Mouse (Mus musculus): Measurements from ENCODE around the gene Arglu1. TPM values are rescaled to one million over a fixed set of nuclear protein-coding genes. Genes with fewer than 3 reads are reported as not detected.
A peak's percentile ranks its signal among the peaks of the same experiment; 100 is the strongest.

Arglu1 gene
- polyA plus RNA-seq (2015; fragmentation: Nextera tagmentation; extraction: Ambion mirVana), result 158 and 183 TPM in 2 replicates

DNA sequence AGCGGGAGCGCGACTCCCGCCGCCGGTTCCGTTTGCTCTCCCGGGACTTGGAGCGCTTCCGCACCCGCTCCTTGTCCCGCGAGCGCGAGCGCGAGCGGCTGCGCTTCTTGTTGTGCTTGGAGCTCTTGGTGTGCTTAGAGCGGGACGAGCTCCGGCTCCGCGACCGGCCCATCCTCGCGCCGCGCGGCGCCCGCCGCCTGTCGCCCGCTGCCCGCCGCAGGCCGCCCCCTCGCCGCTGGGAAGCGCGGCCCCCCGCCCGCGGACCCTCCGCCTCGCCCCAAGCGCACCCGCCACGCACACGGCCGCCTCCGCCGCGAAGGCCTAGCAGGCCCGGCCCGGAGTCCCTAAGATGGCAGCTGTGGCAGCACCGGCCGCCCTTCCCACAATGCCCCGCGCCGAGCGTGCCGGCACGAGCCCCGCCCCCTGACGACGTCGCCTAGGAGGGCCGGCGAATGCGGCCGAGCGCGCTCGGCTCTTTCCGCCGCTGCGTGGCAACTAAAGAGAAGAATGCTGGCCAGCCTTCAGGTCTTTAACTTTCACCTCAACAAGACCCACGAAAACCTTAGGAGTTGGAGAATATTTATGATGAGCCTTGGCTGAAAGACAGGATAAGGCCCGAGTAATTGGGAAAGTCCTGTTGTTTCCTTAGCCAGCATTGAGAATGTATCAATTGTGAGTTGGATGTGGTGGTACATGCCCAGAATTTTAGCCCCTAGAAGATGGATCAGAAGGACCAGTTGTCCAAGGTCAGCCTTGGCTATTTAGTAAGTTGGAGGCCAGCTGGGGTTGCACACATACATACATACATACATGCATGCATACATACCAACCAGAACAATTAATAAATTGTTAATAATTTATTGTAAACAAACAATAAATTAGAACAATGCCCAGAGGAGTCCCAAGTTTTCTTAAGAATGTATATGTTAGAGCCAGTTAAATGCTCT, at the start of gene Arglu1:
Gene Arglu1, minus strand, starts transcription at position 376 of the 947 bp plus-strand sequence.
- Histone ChIP-seq H3K4me3 (peak within 1 kb of the TSS; percentile 87), H3K36me3 (replicated peaks) (no peaks in the 10 kb centered on the region), H3K27me3 (replicated peaks) (no peaks in the 10 kb centered on the region), H3K9ac (peak within 1 kb of the TSS; percentile 99), H3K9me3 (no peaks in the 10 kb centered on the region), H3K4me1 (peaks cover 41% of the 10 kb centered on the region), H3K4me2 (peak within 1 kb of the TSS; percentile 66), H3K27ac (peak within 1 kb of the TSS; percentile 97)
- peak; percentile 97 for ATAC-seq (replicated peaks)
- under 1% methylated on average over 70 of the region's 81 CpGs for WGBS

DNA sequence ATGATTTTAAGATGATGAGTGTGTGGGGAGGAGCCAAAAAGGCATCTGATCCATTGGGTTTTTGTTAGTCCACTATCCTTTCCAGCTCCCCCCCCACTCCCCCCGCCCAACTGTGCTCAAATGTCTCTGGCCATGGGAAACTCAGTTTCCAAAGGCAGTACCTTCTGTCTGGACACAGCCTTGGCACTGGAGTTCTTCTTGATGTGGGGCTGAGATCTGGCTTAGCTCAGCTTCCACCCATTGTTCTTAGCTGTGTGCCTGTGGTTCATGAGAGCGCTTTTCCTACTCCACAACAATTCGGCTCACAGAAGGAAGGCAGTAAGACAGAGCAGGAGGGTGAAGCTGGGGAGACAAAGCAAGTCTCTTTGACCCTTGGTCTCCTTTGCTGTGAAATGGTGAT, 47.0 kb upstream of the Arglu1 start:
- Histone ChIP-seq H3K36me3 (replicated peaks) (no peaks in the 10 kb centered on the region), H3K27me3 (replicated peaks) (no peaks in the 10 kb centered on the region), H3K9ac (no peak overlapping the region), H3K9me3 (no peaks in the 10 kb centered on the region), H3K4me1 (no peaks in the 10 kb centered on the region), H3K4me3 (no peak overlapping the region), H3K4me2 (no peak overlapping the region), H3K27ac (no peak overlapping the region)
- ATAC-seq (replicated peaks), result no peak
- 63% methylated on average over 3 of the region's 3 CpGs for WGBS

DNA sequence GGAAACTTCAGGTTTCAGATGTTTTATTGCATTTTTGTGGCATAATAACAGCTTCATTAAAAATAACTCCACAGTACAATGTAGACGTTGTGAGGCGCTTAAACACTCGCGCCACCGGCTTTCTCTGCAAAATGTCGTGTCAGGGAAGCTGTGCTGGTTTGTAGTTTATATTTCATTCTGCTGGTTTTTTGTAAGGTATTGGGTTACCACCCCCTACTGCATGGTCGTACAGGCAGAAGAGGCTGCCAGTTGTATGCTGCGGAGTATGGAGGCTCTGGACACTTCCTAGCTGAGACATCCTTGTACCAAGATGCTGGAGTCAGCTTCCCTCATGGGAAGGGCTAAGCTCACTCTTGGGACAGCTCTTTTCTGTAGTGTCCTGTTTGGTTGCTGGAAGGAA, 46.5 kb upstream of the Arglu1 start:
- H3K9ac ChIP-seq, result no peak overlapping the region
- no peaks in the 10 kb centered on the region for H3K36me3 ChIP-seq (replicated peaks)
- no peak overlapping the region for H3K27ac ChIP-seq
- no peak overlapping the region for H3K4me2 ChIP-seq
- H3K4me1 ChIP-seq, result no peaks in the 10 kb centered on the region
- 84% methylated on average over 8 of the region's 8 CpGs for WGBS
- no peaks in the 10 kb centered on the region for H3K27me3 ChIP-seq (replicated peaks)
- no peaks in the 10 kb centered on the region for H3K9me3 ChIP-seq
- no peak overlapping the region for H3K4me3 ChIP-seq
- ATAC-seq (replicated peaks), result no peak

DNA sequence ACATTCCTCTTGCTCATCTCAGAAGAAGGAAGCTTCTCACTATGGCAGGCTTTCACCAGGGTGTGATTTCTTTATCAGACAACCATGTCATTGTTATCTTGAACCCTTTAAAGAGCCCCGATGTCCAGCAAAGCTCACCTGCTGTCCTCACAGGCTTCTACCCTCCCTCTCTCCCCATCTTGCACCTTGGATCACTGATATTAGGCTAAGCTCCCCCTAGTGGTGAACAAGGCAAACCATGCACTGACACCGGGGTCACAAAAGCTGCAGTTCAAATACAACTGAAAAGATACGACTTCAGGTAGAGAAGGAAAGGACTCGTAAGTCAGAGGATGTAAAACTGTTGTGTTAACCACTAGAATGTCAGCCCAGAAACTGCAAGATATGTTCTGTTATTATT, 43.5 kb upstream of the Arglu1 start:
- no peaks in the 10 kb centered on the region for H3K4me1 ChIP-seq
- no peaks in the 10 kb centered on the region for H3K36me3 ChIP-seq (replicated peaks)
- ATAC-seq (replicated peaks), result no peak
- no peak overlapping the region for H3K27ac ChIP-seq
- H3K27me3 ChIP-seq (replicated peaks), result no peaks in the 10 kb centered on the region
- no peak overlapping the region for H3K4me2 ChIP-seq
- no peaks in the 10 kb centered on the region for H3K9me3 ChIP-seq
- no peak overlapping the region for H3K4me3 ChIP-seq
- WGBS, result 38% methylated on average over 4 of the region's 4 CpGs
- no peak overlapping the region for H3K9ac ChIP-seq

DNA sequence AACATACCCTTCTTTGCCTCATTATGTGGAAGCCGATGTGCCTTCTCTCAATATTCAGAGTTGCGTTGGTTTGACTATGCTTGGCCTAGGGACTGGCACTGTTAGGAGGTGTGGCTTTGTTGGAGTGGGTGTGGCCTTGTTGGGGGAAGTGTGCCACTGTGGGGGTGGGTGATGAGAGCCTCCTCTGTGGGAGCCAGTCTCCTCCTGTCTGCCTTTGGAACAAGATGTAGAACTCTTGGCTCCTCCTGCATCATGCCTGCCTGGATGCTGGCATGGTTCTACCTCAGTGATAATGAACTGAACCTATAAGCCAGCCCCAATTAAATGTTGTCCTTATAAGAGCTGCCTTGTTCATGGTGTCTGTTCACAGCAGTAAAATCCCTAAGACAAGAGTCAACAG, 38.3 kb upstream of the Arglu1 start:
- Histone ChIP-seq H3K9ac (no peak overlapping the region), H3K36me3 (replicated peaks) (no peaks in the 10 kb centered on the region), H3K4me2 (no peak overlapping the region), H3K9me3 (no peaks in the 10 kb centered on the region), H3K4me1 (no peaks in the 10 kb centered on the region), H3K27ac (no peak overlapping the region), H3K4me3 (no peak overlapping the region), H3K27me3 (replicated peaks) (no peaks in the 10 kb centered on the region)
- ATAC-seq (replicated peaks), result no peak
- WGBS, result 92% methylated on average over 2 of the region's 2 CpGs

DNA sequence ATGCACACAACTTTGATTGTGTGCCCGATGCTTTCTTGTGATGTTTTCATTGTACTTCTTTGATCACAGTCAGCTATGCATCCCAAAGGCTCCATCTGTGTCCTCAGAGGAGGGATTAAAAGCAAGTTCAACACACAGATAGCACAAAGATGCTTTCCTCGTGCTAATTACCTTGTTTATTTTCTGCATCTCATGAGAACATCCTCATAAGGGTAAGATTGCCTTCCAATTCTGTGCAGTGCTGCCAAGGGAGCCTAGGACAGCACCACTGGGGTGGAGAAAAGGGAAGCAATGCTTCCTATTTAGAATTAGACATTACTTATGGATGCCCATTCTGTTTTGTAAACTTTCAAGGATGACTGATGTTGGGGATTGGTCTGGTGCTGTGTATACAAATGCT, 36.2 kb upstream of the Arglu1 start:
- no peaks in the 10 kb centered on the region for H3K9me3 ChIP-seq
- no peak for ATAC-seq (replicated peaks)
- no peak overlapping the region for H3K27ac ChIP-seq
- no peak overlapping the region for H3K9ac ChIP-seq
- H3K4me2 ChIP-seq, result no peak overlapping the region
- H3K27me3 ChIP-seq (replicated peaks), result no peaks in the 10 kb centered on the region
- no peaks in the 10 kb centered on the region for H3K4me1 ChIP-seq
- 44% methylated on average over 2 of the region's 2 CpGs for WGBS
- H3K4me3 ChIP-seq, result no peak overlapping the region
- H3K36me3 ChIP-seq (replicated peaks), result no peaks in the 10 kb centered on the region

- Histone ChIP-seq H3K4me1 (no peaks in the 10 kb centered on the region), H3K4me2 (no peak overlapping the region), H3K4me3 (no peak overlapping the region), H3K36me3 (replicated peaks) (no peaks in the 10 kb centered on the region), H3K9ac (no peak overlapping the region), H3K27ac (no peak overlapping the region), H3K27me3 (replicated peaks) (no peaks in the 10 kb centered on the region), H3K9me3 (no peaks in the 10 kb centered on the region)
- no peak for ATAC-seq (replicated peaks)
- WGBS, result 81% methylated on average over 9 of the region's 9 CpGs
These were observed 14.5 kb upstream of the Arglu1 start for GRCm38 (mm10) chr8:8704813-8705212.

GRCm38 (mm10) chr8:8703668-8704067, 13.3 kb upstream of the Arglu1 start:
- Histone ChIP-seq H3K36me3 (replicated peaks) (no peaks in the 10 kb centered on the region), H3K27ac (no peak overlapping the region), H3K9ac (no peak overlapping the region), H3K27me3 (replicated peaks) (no peaks in the 10 kb centered on the region), H3K9me3 (no peaks in the 10 kb centered on the region), H3K4me2 (no peak overlapping the region), H3K4me3 (no peak overlapping the region), H3K4me1 (no peaks in the 10 kb centered on the region)
- WGBS, result 77% methylated on average over 2 of the region's 2 CpGs
- ATAC-seq (replicated peaks), result no peak

GRCm38 (mm10) chr8:8700821-8701220, 10.5 kb upstream of the Arglu1 start:
- no peak for ATAC-seq (replicated peaks)
- Histone ChIP-seq H3K4me3 (no peak overlapping the region), H3K27ac (no peak overlapping the region), H3K9me3 (no peaks in the 10 kb centered on the region), H3K4me2 (no peak overlapping the region), H3K9ac (no peak overlapping the region), H3K36me3 (replicated peaks) (no peaks in the 10 kb centered on the region), H3K27me3 (replicated peaks) (no peaks in the 10 kb centered on the region), H3K4me1 (no peaks in the 10 kb centered on the region)
- WGBS, result 91% methylated on average over 10 of the region's 10 CpGs

- ATAC-seq (replicated peaks), result no peak
- no peaks in the 10 kb centered on the region for H3K27me3 ChIP-seq (replicated peaks)
These were observed 9.9 kb upstream of the Arglu1 start for GRCm38 (mm10) chr8:8700229-8700628.

DNA sequence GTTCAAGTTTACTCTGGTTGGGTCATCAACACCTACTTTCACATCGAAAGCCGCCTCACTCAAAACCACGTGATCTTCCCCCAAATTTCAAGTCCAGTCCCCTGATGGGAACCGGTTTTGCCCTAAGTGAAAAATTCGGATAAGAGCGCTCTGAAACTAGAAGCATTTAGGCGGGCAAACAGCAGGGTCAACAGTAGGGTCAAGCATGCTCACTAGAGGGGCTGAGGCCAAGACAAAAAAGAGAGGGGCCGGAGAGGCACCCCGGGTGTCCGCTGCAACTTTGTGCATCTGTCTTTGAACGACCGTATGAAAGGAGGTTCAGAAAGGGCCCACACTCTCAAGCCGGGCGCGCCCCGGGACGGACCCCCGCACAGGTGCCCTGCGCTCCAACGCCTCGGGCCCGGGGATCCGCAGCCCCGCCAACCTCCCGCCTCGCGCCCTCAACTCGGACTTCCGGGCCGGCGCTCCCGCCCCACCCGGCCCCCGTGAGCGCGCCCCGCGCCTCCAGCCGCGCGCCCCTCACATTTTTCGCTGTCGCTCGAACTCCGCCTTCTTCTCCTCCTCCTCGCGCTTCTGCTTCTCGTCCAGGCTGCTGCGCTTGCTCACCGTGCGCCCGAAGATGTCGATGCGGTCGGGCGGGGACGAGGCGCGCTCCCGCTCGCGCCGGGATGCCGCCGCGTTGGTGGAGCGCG, 721 bp downstream of the Arglu1 start:
- H3K36me3 ChIP-seq (replicated peaks), result no peaks in the 10 kb centered on the region
- no peaks in the 10 kb centered on the region for H3K27me3 ChIP-seq (replicated peaks)
- peak overlapping the region; percentile 87 for H3K4me3 ChIP-seq
- H3K9ac ChIP-seq, result peak overlapping the region; percentile 99
- under 1% methylated on average over 53 of the region's 68 CpGs for WGBS
- peak overlapping the region; percentile 97 for H3K27ac ChIP-seq
- peak; percentile 80 for ATAC-seq (replicated peaks)
- H3K4me2 ChIP-seq, result peak overlapping the region; percentile 66
- H3K4me1 ChIP-seq, result peaks cover 43% of the 10 kb centered on the region
- H3K9me3 ChIP-seq, result no peaks in the 10 kb centered on the region

More at GRCm38 (mm10) chr8:8700229-8700628, 9.9 kb upstream of the Arglu1 start:
- Histone ChIP-seq H3K4me1 (no peaks in the 10 kb centered on the region), H3K9me3 (no peaks in the 10 kb centered on the region), H3K4me2 (no peak overlapping the region), H3K9ac (no peak overlapping the region), H3K27ac (no peak overlapping the region), H3K4me3 (no peak overlapping the region), H3K36me3 (replicated peaks) (no peaks in the 10 kb centered on the region)
- 85% methylated on average over 4 of the region's 4 CpGs for WGBS

DNA sequence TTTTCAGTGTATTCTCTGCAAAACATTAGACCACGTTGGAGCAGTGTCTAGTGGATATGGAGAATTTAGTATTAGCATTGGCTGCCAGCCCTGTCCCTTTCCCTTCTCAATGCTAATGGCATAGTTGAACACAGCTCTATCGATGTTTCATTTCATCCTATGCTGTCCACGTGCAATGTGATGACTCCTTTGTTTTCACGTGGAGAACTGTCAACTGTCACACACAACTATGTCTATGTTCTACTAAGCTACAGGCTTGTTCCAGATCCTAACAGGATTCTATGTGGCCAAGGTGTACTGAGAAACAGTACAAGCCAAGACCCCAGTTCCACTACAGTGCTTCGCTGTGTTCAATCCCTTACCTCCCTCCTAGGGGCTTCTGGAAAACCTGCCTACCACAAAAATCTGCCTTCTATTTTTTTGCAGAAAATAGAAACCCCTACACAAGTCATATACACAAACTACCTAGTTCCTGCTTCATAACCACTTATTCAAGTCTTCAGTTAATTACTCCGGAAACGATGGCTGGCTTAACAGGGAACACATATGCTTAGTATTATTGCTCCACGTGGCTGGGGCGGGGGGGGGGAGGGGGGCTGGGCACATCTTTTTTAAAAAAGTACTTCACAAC, 1.4 kb downstream of the Arglu1 start:
- ATAC-seq (replicated peaks), result no peak
- no peaks in the 10 kb centered on the region for H3K27me3 ChIP-seq (replicated peaks)
- H3K4me2 ChIP-seq, result peak overlapping the region; percentile 66
- peak overlapping the region; percentile 99 for H3K9ac ChIP-seq
- no peaks in the 10 kb centered on the region for H3K9me3 ChIP-seq
- no peak overlapping the region for H3K27ac ChIP-seq
- 8% methylated on average over 9 of the region's 9 CpGs for WGBS
- peak overlapping the region; percentile 87 for H3K4me3 ChIP-seq
- no peaks in the 10 kb centered on the region for H3K36me3 ChIP-seq (replicated peaks)
- peaks cover 43% of the 10 kb centered on the region for H3K4me1 ChIP-seq

Measured in midbrain, embryonic 15.5 days (tissue).